Mouse (Mus musculus) heart, postnatal 36 days (tissue): Measurements from ENCODE around the gene Ssu72. TPM values are rescaled to one million over a fixed set of nuclear protein-coding genes. Genes with fewer than 3 reads are reported as not detected.
"Not testable (repeated sequence)": the region's sequence is repeated elsewhere in the genome, so short reads cannot be mapped to it uniquely, and the experiment has no call there.

ENCODE experiments used
- DNase-seq, 2 experiments: peaks; one replicate each; pipeline ENCODE4 v3.0.0; 2021 to 2022
- intact Hi-C: fragments of 180-260 bp; cut with DNase I; formaldehyde crosslinking; loops from one replicate; pipeline ENCODE4 v1.15.1; 2025
- total RNA-seq, 2 experiments: library from RNA; stranded (reverse); gene quantifications; 2 replicates each; pipeline ENCODE4 v1.2.3; 2021

The Ssu72 gene
- 10 to 100 TPM; 43.5 to 45.6 TPM for total RNA-seq

DNA sequence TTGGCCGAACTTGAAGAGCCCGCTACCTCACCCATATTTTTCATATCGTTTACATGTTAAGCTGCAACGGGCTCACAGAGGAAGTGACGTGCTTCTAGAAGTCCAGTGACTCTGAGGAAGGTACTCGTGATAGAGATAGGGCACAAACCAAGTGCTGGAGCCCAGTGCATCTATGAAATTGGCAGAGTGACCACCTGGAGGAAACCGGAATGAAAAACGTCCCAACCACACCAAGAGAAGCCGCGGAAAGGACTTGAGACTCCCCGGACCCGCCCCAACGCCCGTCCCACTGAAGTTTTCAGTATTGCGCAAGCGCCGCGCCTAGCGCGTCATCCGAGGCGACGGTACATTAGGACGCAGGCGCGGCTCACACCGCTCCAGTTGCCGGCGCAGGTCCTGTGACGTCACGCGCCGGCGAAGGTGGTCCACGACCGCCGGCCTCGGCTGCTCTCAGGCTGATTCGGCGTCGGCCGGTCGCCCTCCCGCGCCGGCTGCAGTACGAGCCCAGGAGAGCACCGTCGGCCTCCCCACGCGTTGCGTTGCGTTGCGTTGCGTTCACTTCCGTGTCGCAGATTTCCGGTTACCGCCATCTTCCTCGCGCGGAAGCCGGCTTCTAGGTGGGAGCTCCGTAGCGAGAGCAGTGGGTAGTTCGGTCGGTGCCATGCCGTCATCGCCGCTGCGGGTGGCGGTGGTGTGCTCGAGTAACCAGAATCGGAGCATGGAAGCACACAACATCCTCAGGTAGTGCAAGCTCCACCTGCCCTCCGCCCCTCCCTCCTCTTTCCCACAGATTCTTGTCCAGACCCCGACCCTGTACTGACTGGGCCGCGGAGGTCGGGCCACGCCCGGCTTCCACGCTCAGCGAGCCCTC, at the start of gene Ssu72:
TSS of gene Ssu72 (plus strand) at position 80 of the 871 bp plus-strand sequence.
- DNase-seq, result peak; percentile 94 to 99
- intact Hi-C loops, result loop anchor here (2.0 kb wide), 1 partner anchor 80 kb away; the partner anchor contains the start of gene Cdk11b

DNA sequence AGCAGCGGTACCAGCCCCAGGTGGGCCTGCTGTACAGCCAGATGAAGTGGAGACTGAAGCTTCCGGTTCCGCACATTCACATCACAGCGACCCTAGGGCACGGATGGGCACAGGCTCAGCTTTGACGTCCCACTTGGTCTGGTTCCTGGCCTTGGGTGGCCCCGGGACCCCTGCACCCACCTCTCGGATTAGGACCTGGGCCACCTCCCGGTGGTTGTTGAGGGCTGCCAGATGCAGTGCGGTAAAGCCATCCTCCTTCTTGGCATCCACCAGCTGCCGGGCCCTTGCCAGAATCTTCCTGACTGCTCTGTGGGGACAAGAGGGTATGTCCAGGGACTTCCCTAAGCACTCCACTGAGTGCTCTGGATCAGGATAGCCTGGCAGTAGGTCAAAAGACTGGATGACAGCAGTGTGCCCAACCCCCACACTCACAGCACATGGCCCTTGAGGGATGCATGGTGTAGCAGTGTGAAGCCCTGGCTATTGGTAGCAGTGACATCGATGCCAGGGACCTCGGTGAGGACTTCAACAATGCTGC, 48.3 kb upstream of the Ssu72 start:
- DNase-seq, result no peak
- intact Hi-C loops, result no loop called here

- no peak for DNase-seq
- intact Hi-C loops, result no loop called here
These were observed 45.6 kb upstream of the Ssu72 start for GRCm38 (mm10) chr4:155658961-155659360.

DNA sequence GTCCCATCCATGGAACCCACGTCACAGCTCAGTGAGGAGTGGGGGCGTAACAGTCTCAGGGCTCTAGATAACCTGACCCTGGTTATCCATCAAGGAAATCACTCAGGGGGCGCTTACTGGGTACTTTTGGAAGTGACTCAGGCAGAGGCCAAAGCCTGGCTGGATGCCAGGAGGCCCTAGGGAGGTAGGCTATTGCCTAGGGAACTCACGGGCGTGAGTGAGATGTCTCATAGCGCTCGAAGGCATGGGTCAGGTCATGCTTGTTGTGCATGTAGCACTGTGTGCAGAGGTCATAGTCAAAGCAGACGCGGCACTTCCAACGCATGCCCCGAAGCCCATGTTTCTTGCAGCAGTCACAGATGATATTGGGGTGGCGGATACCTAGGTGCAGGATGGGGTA, 44.0 kb upstream of the Ssu72 start:
- no peak for DNase-seq
- intact Hi-C loops, result no loop called here

GRCm38 (mm10) chr4:155666903-155667302, 37.7 kb upstream of the Ssu72 start:
- DNase-seq, result no peak
- intact Hi-C loops, result loop anchor here (5.0 kb wide), 1 partner anchor 40 kb away; no protein-coding TSS in a partner anchor

GRCm38 (mm10) chr4:155668689-155669597, 35.7 kb upstream of the Ssu72 start, which contains the start of gene Mib2:
Gene Mib2 (minus strand): TSS chr4:155669198.
- intact Hi-C loops, result loop anchor here (5.0 kb wide), 1 partner anchor 42 kb away; no protein-coding TSS in a partner anchor

GRCm38 (mm10) chr4:155669598-155670075, 35.0 kb upstream of the Ssu72 start:
- intact Hi-C loops, result loop anchor here (5.0 kb wide), 1 partner anchor 42 kb away; no protein-coding TSS in a partner anchor
- DNase-seq, result no peak

More at GRCm38 (mm10) chr4:155668689-155669597, 35.7 kb upstream of the Ssu72 start, which contains the start of gene Mib2:
- DNase-seq, result peak; percentile 95 to 98

- intact Hi-C loops, result not testable (repeated sequence)
These were observed 34.4 kb upstream of the Ssu72 start for GRCm38 (mm10) chr4:155670236-155670635.

GRCm38 (mm10) chr4:155672082-155672481, 32.5 kb upstream of the Ssu72 start:
- DNase-seq, result no peak
- intact Hi-C loops, result no loop called here

More at GRCm38 (mm10) chr4:155670236-155670635, 34.4 kb upstream of the Ssu72 start:
- DNase-seq, result not testable (repeated sequence)

DNA sequence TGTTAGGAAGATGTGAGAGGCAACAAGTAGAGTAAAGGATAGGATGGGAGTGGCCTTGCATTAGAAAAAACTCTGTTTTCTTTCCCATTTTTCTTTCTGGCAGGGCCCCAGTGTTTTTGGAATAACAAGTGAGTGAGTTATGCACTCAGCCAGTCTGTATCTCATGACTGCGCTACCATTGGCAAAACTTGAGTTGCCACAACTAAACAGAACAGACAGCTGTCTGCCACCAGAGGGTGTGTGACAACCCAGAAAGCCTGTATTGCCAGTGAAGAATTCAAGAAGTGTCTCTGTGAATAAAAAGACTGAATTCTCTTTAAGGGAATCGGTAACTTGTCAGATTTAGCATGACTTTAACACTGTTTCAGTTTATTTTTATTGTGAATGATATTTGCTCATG, 28.6 kb upstream of the Ssu72 start:
- intact Hi-C loops, result no loop called here
- no peak for DNase-seq

- intact Hi-C loops, DNase-seq: not testable (repeated sequence)
These were observed 20.8 kb upstream of the Ssu72 start for GRCm38 (mm10) chr4:155683670-155684277.

GRCm38 (mm10) chr4:155687764-155688163, 16.8 kb upstream of the Ssu72 start:
- intact Hi-C loops, result not testable (repeated sequence)

DNA sequence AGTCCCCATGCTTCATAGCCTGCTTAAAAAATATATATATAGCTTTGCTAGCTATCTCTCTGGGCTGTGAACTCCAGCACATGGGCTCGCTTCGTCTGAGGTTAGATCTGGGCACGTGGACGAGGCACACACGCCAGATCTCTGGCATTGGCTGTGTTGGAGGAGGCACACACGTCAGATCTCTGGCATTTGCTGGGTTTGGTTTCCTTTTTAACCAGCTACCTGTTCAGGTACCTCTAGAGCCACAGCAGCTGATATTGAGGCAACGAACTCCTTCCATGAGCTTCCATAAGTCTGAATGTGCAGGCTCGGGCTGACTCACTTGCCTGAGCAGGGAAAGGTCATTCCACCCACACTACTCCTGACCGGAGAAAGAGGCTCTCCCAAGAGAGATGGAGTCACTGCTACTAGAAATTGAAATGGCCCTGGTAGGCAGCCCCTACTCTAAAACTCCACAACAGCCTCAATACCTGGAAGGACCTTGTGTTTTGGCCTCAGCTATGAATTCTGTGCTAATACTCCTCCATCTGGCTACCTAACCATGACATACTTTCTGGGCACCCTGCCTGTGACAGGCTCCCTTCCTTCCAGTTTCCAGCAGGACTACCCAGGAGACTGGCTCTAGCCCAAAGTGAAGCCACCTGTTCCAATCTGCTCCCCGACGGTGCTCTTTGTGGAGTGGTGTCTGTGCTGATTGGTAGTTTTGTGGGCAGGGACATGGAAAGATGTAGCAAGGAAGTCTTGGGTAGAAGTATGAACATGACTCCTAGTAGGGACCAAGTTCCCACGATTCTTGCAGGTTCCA, 13.8 kb upstream of the Ssu72 start:
- no peak for DNase-seq
- intact Hi-C loops, result no loop called here

More at GRCm38 (mm10) chr4:155687764-155688163, 16.8 kb upstream of the Ssu72 start:
- DNase-seq, result not testable (repeated sequence)

- DNase-seq, result no peak
- intact Hi-C loops, result no loop called here
These were observed 12.2 kb upstream of the Ssu72 start for GRCm38 (mm10) chr4:155692421-155692820.

DNA sequence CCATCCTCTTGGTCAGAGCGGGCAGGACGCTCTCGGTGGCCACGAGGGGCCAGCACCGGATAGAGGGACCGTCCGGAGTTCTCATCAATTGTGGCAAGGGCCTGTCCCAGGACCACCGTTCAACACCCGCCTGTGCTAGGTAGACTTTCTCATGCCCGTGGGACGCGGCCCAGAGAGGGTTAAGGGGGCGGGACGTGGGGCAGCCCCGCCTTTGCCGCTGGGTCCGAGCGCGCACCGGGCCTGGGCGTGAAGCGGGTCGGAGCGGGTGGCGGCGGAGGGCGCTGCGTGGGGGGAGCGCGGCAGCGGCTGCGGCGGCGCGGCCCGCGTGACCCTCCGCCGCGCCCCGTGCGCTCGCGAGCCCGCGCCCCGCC, 10.5 kb upstream of the Ssu72 start, which contains the start of gene Fndc10:
TSS of gene Fndc10 (plus strand) at position 232 of the 371 bp plus-strand sequence.
- peak in 1 of 2 experiments; percentile 68 for DNase-seq
- intact Hi-C loops, result no loop called here

GRCm38 (mm10) chr4:155694482-155695401, 9.9 kb upstream of the Ssu72 start:
- DNase-seq, result peak; percentile 56 to 73
- intact Hi-C loops, result no loop called here

- intact Hi-C loops, result no loop called here
- DNase-seq, result no peak
These were observed 9.0 kb upstream of the Ssu72 start for GRCm38 (mm10) chr4:155695531-155696062.
